Mouse (Mus musculus) lung, postnatal 0 days (tissue): ENCODE measurements around the gene Dync1i1.

Source experiments
- CTCF ChIP-seq: IDR thresholded peaks from 2 replicates; pipeline ENCODE4 v1.5.1; 2016; ENCODE audit warnings: antibody characterized with exemption, mild to moderate bottlenecking
- EP300 ChIP-seq: IDR thresholded peaks from 2 replicates; pipeline ENCODE4 v1.6.1; 2016; ENCODE audit warnings: antibody characterized with exemption, mild to moderate bottlenecking, control low read depth

DNA sequence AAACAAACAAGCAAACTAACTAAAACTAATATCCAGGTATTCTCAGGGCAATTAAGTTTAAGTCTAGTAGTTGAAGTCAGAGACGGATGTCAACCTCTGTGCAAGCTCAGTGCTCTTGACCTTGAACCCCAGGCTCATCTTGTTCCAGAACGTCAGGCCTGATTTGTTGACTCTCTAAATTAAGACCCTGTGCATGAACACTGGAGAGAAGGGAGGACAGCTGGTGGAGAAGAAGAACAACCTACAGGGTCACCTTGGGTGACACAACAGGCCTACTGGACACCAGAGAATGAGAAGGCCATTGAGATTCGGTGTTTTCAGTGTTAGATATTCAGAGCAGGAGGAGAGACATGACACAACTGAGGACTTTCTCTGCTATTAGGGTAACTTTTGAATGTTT is 105.8 kb downstream of the Dync1i1 start:
- no peak for TF ChIP-seq CTCF
- no peak for TF ChIP-seq EP300
